Mouse (Mus musculus): ENCODE measurements around the gene Wwox. TPM values are rescaled to one million over a fixed set of nuclear protein-coding genes. Genes with fewer than 3 reads are reported as not detected.
"Not testable (repeated sequence)": the region's sequence is repeated elsewhere in the genome, so short reads cannot be mapped to it uniquely, and the experiment has no call there.

The Wwox gene
- total RNA-seq, 4 experiments from 2014 or later, result 3.8 to 6.4 (median 5.2) TPM

GRCm38 (mm10) chr8:114801428-114802134 is 362.1 kb downstream of the Wwox start:
- DNase-seq (ENCODE audit: low spot score), result no peak

- DNase-seq (ENCODE audit: low spot score), result no peak
These were observed 363.7 kb downstream of the Wwox start for GRCm38 (mm10) chr8:114803113-114803512.

GRCm38 (mm10) chr8:114806826-114807420 is 367.5 kb downstream of the Wwox start:
- no peak for DNase-seq (ENCODE audit: low spot score)

- DNase-seq (ENCODE audit: low spot score), result no peak
These were observed 368.4 kb downstream of the Wwox start for GRCm38 (mm10) chr8:114807676-114808426.

- DNase-seq (ENCODE audit: low spot score), result no peak
These were observed 371.0 kb downstream of the Wwox start for GRCm38 (mm10) chr8:114810470-114810869.

- DNase-seq (ENCODE audit: low spot score), result no peak
These were observed 374.4 kb downstream of the Wwox start for GRCm38 (mm10) chr8:114813830-114814229.

GRCm38 (mm10) chr8:114814769-114815736 is 375.6 kb downstream of the Wwox start:
- peak; percentile 24 for DNase-seq (ENCODE audit: low spot score)

- no peak for DNase-seq (ENCODE audit: low spot score)
These were observed 376.9 kb downstream of the Wwox start for GRCm38 (mm10) chr8:114816343-114816742.

GRCm38 (mm10) chr8:114816949-114817348 is 377.5 kb downstream of the Wwox start:
- DNase-seq (ENCODE audit: low spot score), result no peak

GRCm38 (mm10) chr8:114821543-114821942 is 382.1 kb downstream of the Wwox start:
- peak; percentile 81 for DNase-seq (ENCODE audit: low spot score)

- no peak for DNase-seq (ENCODE audit: low spot score)
These were observed 386.0 kb downstream of the Wwox start for GRCm38 (mm10) chr8:114825460-114825859.

- no peak for DNase-seq (ENCODE audit: low spot score)
These were observed 387.5 kb downstream of the Wwox start for GRCm38 (mm10) chr8:114826991-114827390.

- not testable (repeated sequence) for DNase-seq (ENCODE audit: low spot score)
These were observed 388.4 kb downstream of the Wwox start for GRCm38 (mm10) chr8:114827810-114828209.

- no peak for DNase-seq (ENCODE audit: low spot score)
These were observed 392.1 kb downstream of the Wwox start for GRCm38 (mm10) chr8:114831595-114831994.

- peak; percentile 6 for DNase-seq (ENCODE audit: low spot score)
These were observed 392.9 kb downstream of the Wwox start for GRCm38 (mm10) chr8:114832251-114832774.

- DNase-seq (ENCODE audit: low spot score), result no peak
These were observed 395.3 kb downstream of the Wwox start for GRCm38 (mm10) chr8:114834730-114835129.

- DNase-seq (ENCODE audit: low spot score), result no peak
These were observed 400.5 kb downstream of the Wwox start for GRCm38 (mm10) chr8:114839998-114840397.

- no peak for DNase-seq (ENCODE audit: low spot score)
These were observed 408.2 kb downstream of the Wwox start for GRCm38 (mm10) chr8:114847666-114848065.

GRCm38 (mm10) chr8:114849461-114849860 is 410.0 kb downstream of the Wwox start:
- DNase-seq (ENCODE audit: low spot score), result no peak

GRCm38 (mm10) chr8:114850014-114850870 is 410.8 kb downstream of the Wwox start:
- no peak for DNase-seq (ENCODE audit: low spot score)

Data from heart, adult 8-10 months (tissue).